Mouse (Mus musculus): Measurements from ENCODE around the gene Ddah1.

- no peak for TF ChIP-seq CTCF (IDR thresholded peaks at IDR 0.05; ENCODE audit: extremely low read depth, insufficient read depth, low read length)
- no peak for TF ChIP-seq POLR2A (IDR thresholded peaks at IDR 0.05; ENCODE audit: extremely low read depth, insufficient read depth, low read length)
Observed at GRCm38 (mm10) chr3:145899832-145900231, 141.4 kb downstream of the Ddah1 start.
